In genomic region chr2:135732651-135733050, GRCm38 (mm10) we compare ENCODE assay signal across 23 mouse cellular contexts.
DNase-seq lines count a peak whose midpoint lies in the region; ATAC-seq lines count a peak whose summit lies in the region.
"Had no signal": no experiment of that assay in that cellular context is flagged by ENCODE, and none has a peak within 500 bp of the region (broad histone marks: within the 10 kb centered on the region; RNA-seq: fewer than 3 reads in every experiment).

No protein-coding gene starts in this region.

- no peak overlapping the region for H3K4me2 ChIP-seq in heart, embryonic 16.5 days (ENCODE audit: low read depth, low read length)
- H3K4me2 ChIP-seq: forebrain, embryonic 15.5 days; heart, embryonic 11.5 days; hindbrain, embryonic 13.5 days had no signal

- H3K9ac ChIP-seq in heart, embryonic 16.5 days (ENCODE audit: low read length) = no peak overlapping the region; the same call in 1 of the 2 replicates
- H3K9ac ChIP-seq: forebrain, embryonic 15.5 days; hindbrain, embryonic 13.5 days had no signal

- no peaks in the 10 kb centered on the region for H3K9me3 ChIP-seq in heart, embryonic 16.5 days (replicated peaks; ENCODE audit: control insufficient read depth, low read length)
- no peaks in the 10 kb centered on the region for H3K9me3 ChIP-seq in megakaryocyte, embryonic 14.5 days
- H3K9me3 ChIP-seq: embryonic facial prominence, embryonic 10.5 days; forebrain, embryonic 15.5 days; hindbrain, embryonic 13.5 days had no signal

- peak overlapping the region; percentile 48 for H3K27ac ChIP-seq in heart, embryonic 16.5 days (ENCODE audit: low read length)
- H3K27ac ChIP-seq: embryonic facial prominence, embryonic 10.5 days; forebrain, embryonic 15.5 days; hindbrain, embryonic 13.5 days; hindbrain, postnatal 0 days had no signal

- no peak overlapping the region for H3K4me3 ChIP-seq in heart, embryonic 16.5 days (ENCODE audit: low read length)
- peak overlapping the region; percentile 76 for H3K4me3 ChIP-seq in megakaryocyte, embryonic 14.5 days (replicated peaks)
- H3K4me3 ChIP-seq: embryonic facial prominence, embryonic 10.5 days; erythroblast, embryonic 14.5 days; forebrain, embryonic 15.5 days; hindbrain, embryonic 13.5 days had no signal

- no peaks in the 10 kb centered on the region for H3K36me3 ChIP-seq in heart, embryonic 16.5 days (ENCODE audit: control insufficient read depth, insufficient read depth)
- H3K36me3 ChIP-seq in megakaryocyte, embryonic 14.5 days (replicated peaks; ENCODE audit: low read length) = peaks cover 8% of the 10 kb centered on the region
- H3K36me3 ChIP-seq: embryonic facial prominence, embryonic 10.5 days; forebrain, embryonic 15.5 days; hindbrain, embryonic 13.5 days had no signal

- no peak for DNase-seq in heart, adult 8-10 months (ENCODE audit: low spot score)
- no peak for DNase-seq in embryo, embryonic 9.5 days (ENCODE audit: extremely low spot score)
- DNase-seq in frontal cortex, postnatal 25 days (ENCODE audit: low spot score in 2 of 2) = no peak
- DNase-seq: adrenal gland, adult 8-10 months; adrenal gland, postnatal 36 days; cerebellum, adult 11-12 months; cerebellum, adult 9-10 months; cerebellum, postnatal 25 days; gastrocnemius, postnatal 36 days; heart, postnatal 10 days; kidney, adult 11 months had no signal

- ATAC-seq in heart, embryonic 16.5 days (replicated peaks; ENCODE audit: extremely low read depth, insufficient read depth, low FRiP score) = no peak
- ATAC-seq in megakaryocyte, adult 5-6 weeks (ENCODE audit: poor library complexity, severe bottlenecking) = no peak
- 0 out of 2 replicates have a peak, but pooled peaks have one; percentile 45 for ATAC-seq in erythroblast, adult 5-6 weeks (replicated peaks; ENCODE audit: low FRiP score, poor library complexity, severe bottlenecking)
- peak; percentile 48; the same call in 1 of the 2 replicates for ATAC-seq in megakaryocyte-erythroid progenitor cell, adult 5-6 weeks (replicated peaks; ENCODE audit: low FRiP score, low TSS enrichment, poor library complexity, severe bottlenecking)
- ATAC-seq: forebrain, embryonic 15.5 days; hindbrain, postnatal 0 days had no signal

- no peaks in the 10 kb centered on the region for H3K27me3 ChIP-seq in heart, embryonic 16.5 days (ENCODE audit: control insufficient read depth, insufficient read depth, low read length)
- no peaks in the 10 kb centered on the region for H3K27me3 ChIP-seq in megakaryocyte, embryonic 14.5 days (replicated peaks)
- H3K27me3 ChIP-seq: CH12.LX; forebrain, embryonic 15.5 days; hindbrain, embryonic 13.5 days had no signal

- 67% methylated on average over 4 of the region's 4 CpGs for WGBS in heart, embryonic 16.5 days

- peaks cover 25% of the 10 kb centered on the region for H3K4me1 ChIP-seq in heart, embryonic 16.5 days (ENCODE audit: control insufficient read depth, insufficient read depth, low read length)
- H3K4me1 ChIP-seq in megakaryocyte, embryonic 14.5 days = peaks cover 96% of the 10 kb centered on the region

Comparison
In these comparisons a context has a peak if more than half of its experiments do, and no peak if none do; other contexts are left out.
1. ATAC-seq: peak in erythroblast, adult 5-6 weeks (single experiment) and megakaryocyte-erythroid progenitor cell, adult 5-6 weeks (single experiment); none in heart, embryonic 16.5 days (single experiment) and megakaryocyte, adult 5-6 weeks (single experiment).